Mouse (Mus musculus) Patski (cell line): Measurements from ENCODE around the gene Pcx. TPM values are rescaled to one million over a fixed set of nuclear protein-coding genes. Genes with fewer than 3 reads are reported as not detected.
"Not testable (repeated sequence)": the region's sequence is repeated elsewhere in the genome, so short reads cannot be mapped to it uniquely, and the experiment has no call there.

Experiments
- ATAC-seq: fragments of 100-300 bp; one replicate; pipeline ENCODE4 v1.8.0; 2021
- CTCF ChIA-PET: fragments of 350-600 bp; sonication (Branson Sonifier 250); formaldehyde crosslinking; loops from one replicate; lab custom pipeline; 2022; ENCODE audit warnings: inconsistent platforms; lab: Charles Lee
- POLR2A ChIA-PET: fragments of 350-600 bp; sonication (Branson Sonifier 250); formaldehyde crosslinking; loops from one replicate; lab custom pipeline; 2022; ENCODE audit warnings: antibody characterized with exemption, inconsistent platforms; lab: Charles Lee
- DNase-seq: peaks from one replicate; pipeline ENCODE4 v3.0.0-alpha.2; 2011; ENCODE audit warnings: low read depth, low spot score
- H3K27me3 ChIP-seq: fragments of 371-371 bp; one replicate; pipeline ENCODE4 v1.5.1; 2021
- CTCF ChIP-seq: fragments of 100-300 bp; IDR thresholded peaks from one replicate; pipeline ENCODE4 v1.5.1; 2021
- in situ Hi-C: fragments of 300-500 bp; cut with MboI; formaldehyde crosslinking; loops from 3 replicates; pipeline ENCODE4 v1.11.1; 2018; ENCODE audit warnings: low pct_unique_long_range_greater_than_20kb, mixed read lengths
- polyA plus RNA-seq: library from polyadenylated mRNA; unstranded; gene quantifications from one replicate; pipeline ENCODE4 v1.2.3, GENCODE M21; 2021

Pcx gene
- polyA plus RNA-seq, 1 experiment from 2014 or later, result 21.5 TPM

GRCm38 (mm10) chr19:4573241-4573640 lies 63.0 kb downstream of the Pcx start:
- H3K27me3 ChIP-seq, result no peaks in the 10 kb centered on the region
- TF ChIP-seq CTCF, result peak; percentile 55
- in situ Hi-C loops, result no loop called here
- POLR2A ChIA-PET, result no interaction called here
- DNase-seq, result no peak
- no peak for ATAC-seq
- CTCF ChIA-PET, result interaction anchor here (1.1 kb wide), 1 partner anchor 10 kb away, joined by 3 read pairs; no protein-coding TSS in a partner anchor

- no peak for TF ChIP-seq CTCF
- ATAC-seq (no peak), DNase-seq (no peak)
- in situ Hi-C loops, result no loop called here
- ChIA-PET CTCF (interaction anchor here (1.5 to 1.8 kb wide), 2 partner anchors 8 to 86 kb away, joined by 3 read pairs; no protein-coding TSS in a partner anchor), POLR2A (no interaction called here)
- no peaks in the 10 kb centered on the region for H3K27me3 ChIP-seq
These were observed 68.5 kb downstream of the Pcx start for GRCm38 (mm10) chr19:4578799-4579198.

GRCm38 (mm10) chr19:4579296-4579695 lies 69.0 kb downstream of the Pcx start:
- H3K27me3 ChIP-seq, result no peaks in the 10 kb centered on the region
- POLR2A ChIA-PET, result no interaction called here
- ATAC-seq, result no peak
- no peak for TF ChIP-seq CTCF
- CTCF ChIA-PET, result interaction anchor here (1.8 kb wide), 1 partner anchor 87 kb away, joined by 3 read pairs; no protein-coding TSS in a partner anchor
- no peak for DNase-seq
- in situ Hi-C loops, result no loop called here

- in situ Hi-C loops, result no loop called here
- TF ChIP-seq CTCF, result no peak
- H3K27me3 ChIP-seq, result no peaks in the 10 kb centered on the region
- ATAC-seq (no peak), DNase-seq (no peak)
- ChIA-PET POLR2A (interaction anchor here (0.6 kb wide), 1 partner anchor 26 kb away, joined by 11 read pairs; no protein-coding TSS in a partner anchor), CTCF (interaction anchor here (1.0 to 4.4 kb wide), 3 partner anchors 10 to 85 kb away, joined by 3 to 12 read pairs (median 3); partner anchors contain the start of gene 2010003K11Rik)
These were observed 73.6 kb downstream of the Pcx start for GRCm38 (mm10) chr19:4583856-4584255.

GRCm38 (mm10) chr19:4586783-4587182 lies 76.5 kb downstream of the Pcx start:
- DNase-seq, in situ Hi-C loops, H3K27me3 ChIP-seq, ATAC-seq, POLR2A ChIA-PET: not testable (repeated sequence)
- CTCF ChIA-PET, result interaction anchor here (0.7 to 1.7 kb wide), 4 partner anchors 9 to 38 kb away, joined by 3 to 4 read pairs (median 3); partner anchors contain the start of gene Rce1

GRCm38 (mm10) chr19:4587426-4587825 lies 77.2 kb downstream of the Pcx start:
- no peak for DNase-seq
- no peaks in the 10 kb centered on the region for H3K27me3 ChIP-seq
- TF ChIP-seq CTCF, result no peak
- ChIA-PET POLR2A (no interaction called here), CTCF (interaction anchor here (1.2 to 1.7 kb wide), 4 partner anchors 10 to 260 kb away, joined by 3 to 4 read pairs (median 3); no protein-coding TSS in a partner anchor)
- in situ Hi-C loops, result no loop called here
- ATAC-seq, result no peak

GRCm38 (mm10) chr19:4588430-4588829 lies 78.2 kb downstream of the Pcx start:
- POLR2A ChIA-PET, result no interaction called here
- no peak for DNase-seq
- TF ChIP-seq CTCF, result no peak
- ATAC-seq, result no peak
- no peaks in the 10 kb centered on the region for H3K27me3 ChIP-seq
- CTCF ChIA-PET, result interaction anchor here (1.2 to 1.5 kb wide), 3 partner anchors 9 to 259 kb away, joined by 3 read pairs; no protein-coding TSS in a partner anchor
- in situ Hi-C loops, result no loop called here

- POLR2A ChIA-PET, result no interaction called here
- ATAC-seq, result no peak
These were observed 78.8 kb downstream of the Pcx start for GRCm38 (mm10) chr19:4589081-4589480.

GRCm38 (mm10) chr19:4590025-4590424 lies 79.8 kb downstream of the Pcx start:
- no peak for TF ChIP-seq CTCF
- CTCF ChIA-PET, result interaction anchor here (1.4 kb wide), 1 partner anchor 13 kb away, joined by 3 read pairs; no protein-coding TSS in a partner anchor
- DNase-seq, result no peak
- ATAC-seq, result no peak
- POLR2A ChIA-PET, result interaction anchor here (0.7 kb wide), 1 partner anchor 23 kb away, joined by 3 read pairs; no protein-coding TSS in a partner anchor
- in situ Hi-C loops, result no loop called here
- no peaks in the 10 kb centered on the region for H3K27me3 ChIP-seq

More at GRCm38 (mm10) chr19:4589081-4589480, 78.8 kb downstream of the Pcx start:
- DNase-seq, result no peak
- CTCF ChIA-PET, result interaction anchor here (1.5 kb wide), 1 partner anchor 258 kb away, joined by 3 read pairs; no protein-coding TSS in a partner anchor
- no peaks in the 10 kb centered on the region for H3K27me3 ChIP-seq
- TF ChIP-seq CTCF, result peak; percentile 60
- in situ Hi-C loops, result no loop called here

- ChIA-PET POLR2A (no interaction called here), CTCF (no interaction called here)
- H3K27me3 ChIP-seq, result no peaks in the 10 kb centered on the region
- DNase-seq, result no peak
- ATAC-seq, result no peak
- no peak for TF ChIP-seq CTCF
- in situ Hi-C loops, result no loop called here
These were observed 83.7 kb downstream of the Pcx start for GRCm38 (mm10) chr19:4593792-4594522.

GRCm38 (mm10) chr19:4596071-4596470 lies 85.8 kb downstream of the Pcx start:
- no peak for ATAC-seq
- CTCF ChIA-PET, result no interaction called here
- POLR2A ChIA-PET, result no interaction called here
- DNase-seq, result no peak
- H3K27me3 ChIP-seq, result no peaks in the 10 kb centered on the region
- in situ Hi-C loops, result no loop called here
- no peak for TF ChIP-seq CTCF
